Mouse (Mus musculus): ENCODE data around the gene Rflna.

- TF ChIP-seq CTCF (IDR thresholded peaks at IDR 0.05; ENCODE audit: borderline replicate concordance, insufficient read depth, low read depth, low read length) (peak; percentile 10; the same call in 1 of the 2 replicates), POLR2A (IDR thresholded peaks at IDR 0.05; ENCODE audit: borderline replicate concordance, insufficient read depth, low read length) (no peak)
Measured at GRCm38 (mm10) chr5:124959099-124959498, 43.9 kb upstream of the Rflna start.
